Mouse (Mus musculus): Measurements from ENCODE around the gene Aff4.

- TF ChIP-seq CTCF (IDR thresholded peaks at IDR 0.05) (no peak), POLR2A (IDR thresholded peaks at IDR 0.05; ENCODE audit: insufficient read depth, low read depth, low read length) (no peak), EP300 (IDR thresholded peaks at IDR 0.05; ENCODE audit: insufficient read depth, low read depth, low read length) (no peak)
Measured at GRCm38 (mm10) chr11:53308251-53308864, 42.3 kb upstream of the Aff4 start.

Data from heart, adult 2 months (tissue).